Mouse (Mus musculus): ENCODE measurements at regions not wholly inside any gene's neighbourhood (a gene's known extent, or its start where the extent isn't known, plus 50 kb on each side); places are given as distances from the start of the nearest gene placed in this dataset.

DNA sequence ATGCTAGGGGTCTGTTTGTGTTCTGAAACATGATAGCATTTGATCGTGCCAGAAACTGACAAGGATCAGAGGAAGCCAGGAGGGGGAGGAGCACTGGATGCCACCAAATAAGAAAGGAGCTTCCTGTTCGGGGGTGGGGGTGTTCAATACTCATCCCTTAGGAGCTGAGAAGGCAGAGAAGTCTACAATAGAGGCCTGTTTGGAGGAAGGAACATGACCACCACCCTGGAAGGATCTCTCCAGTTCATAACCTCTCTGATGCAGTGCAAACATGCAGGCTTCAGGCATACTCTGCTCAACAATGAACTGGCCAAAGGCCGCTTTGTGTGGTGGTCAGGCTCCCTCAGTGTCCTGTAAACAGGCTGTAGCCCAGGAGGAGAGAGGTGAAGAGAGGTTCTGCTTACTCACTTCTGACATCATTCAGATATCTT lies 515.8 kb downstream of the Tshz3 start:
- DNase-seq (ENCODE audit: low spot score in 2 of 2) = no peak

DNA sequence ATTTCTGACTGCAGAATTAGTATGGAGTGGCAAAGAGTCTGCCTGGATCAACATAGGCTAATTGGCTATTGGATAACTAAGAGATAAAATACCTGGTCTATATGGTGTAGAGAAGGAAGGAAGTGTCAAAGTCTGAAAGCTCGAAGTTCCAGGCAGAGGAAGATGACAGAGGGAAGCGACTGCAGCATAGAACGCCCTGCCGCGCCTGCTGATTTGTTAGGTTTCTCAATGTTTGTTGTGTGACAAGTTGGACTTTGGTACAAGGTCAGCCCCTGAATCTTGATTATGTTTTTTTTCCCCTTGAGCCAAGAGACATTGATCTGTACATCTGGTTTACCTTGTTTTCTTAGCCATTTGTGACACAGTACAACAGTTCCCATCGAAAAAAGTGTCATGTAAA lies 517.6 kb downstream of the Tshz3 start:
- no peak for DNase-seq (ENCODE audit: low spot score in 2 of 2)

DNA sequence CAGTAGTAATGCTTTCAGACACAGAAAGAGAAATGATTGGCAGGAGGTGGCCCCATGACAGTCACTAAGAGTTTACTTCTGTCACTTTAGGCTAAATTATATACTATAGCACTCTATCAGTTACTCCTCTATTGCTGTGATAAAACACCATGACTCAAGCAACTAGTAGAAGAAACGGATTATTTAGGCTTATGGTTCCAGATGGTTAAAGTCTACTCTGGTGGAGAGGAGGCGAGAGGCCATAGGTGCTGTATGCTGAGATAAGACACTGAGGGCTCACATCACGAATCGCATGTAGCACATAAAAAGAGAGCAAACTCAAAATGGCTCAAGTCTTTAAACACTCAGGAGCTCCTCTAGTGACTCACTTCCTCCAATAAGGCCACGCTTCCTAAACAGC lies 522.6 kb downstream of the Tshz3 start:
- no peak for DNase-seq (ENCODE audit: low spot score in 2 of 2)

DNA sequence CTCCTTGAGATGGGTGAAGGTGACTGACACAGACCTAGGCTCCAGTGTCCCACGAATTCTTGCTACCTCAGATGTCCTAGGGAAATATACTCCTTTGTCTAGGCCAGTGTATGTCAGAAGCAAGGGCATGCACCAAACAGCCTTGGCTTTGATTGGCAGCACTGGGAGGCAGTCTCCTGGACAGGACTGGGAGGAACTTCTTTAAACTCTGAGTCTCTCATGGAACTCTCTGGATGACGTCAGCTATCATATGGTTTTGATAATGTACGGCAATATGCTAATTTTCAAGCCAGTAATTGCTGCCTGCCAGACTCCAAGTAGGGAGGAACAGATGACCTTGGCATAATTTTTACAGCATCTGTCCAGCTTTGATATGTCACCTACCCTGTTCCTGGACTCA lies 528.5 kb downstream of the Tshz3 start:
- DNase-seq (ENCODE audit: low spot score in 2 of 2) = no peak

DNA sequence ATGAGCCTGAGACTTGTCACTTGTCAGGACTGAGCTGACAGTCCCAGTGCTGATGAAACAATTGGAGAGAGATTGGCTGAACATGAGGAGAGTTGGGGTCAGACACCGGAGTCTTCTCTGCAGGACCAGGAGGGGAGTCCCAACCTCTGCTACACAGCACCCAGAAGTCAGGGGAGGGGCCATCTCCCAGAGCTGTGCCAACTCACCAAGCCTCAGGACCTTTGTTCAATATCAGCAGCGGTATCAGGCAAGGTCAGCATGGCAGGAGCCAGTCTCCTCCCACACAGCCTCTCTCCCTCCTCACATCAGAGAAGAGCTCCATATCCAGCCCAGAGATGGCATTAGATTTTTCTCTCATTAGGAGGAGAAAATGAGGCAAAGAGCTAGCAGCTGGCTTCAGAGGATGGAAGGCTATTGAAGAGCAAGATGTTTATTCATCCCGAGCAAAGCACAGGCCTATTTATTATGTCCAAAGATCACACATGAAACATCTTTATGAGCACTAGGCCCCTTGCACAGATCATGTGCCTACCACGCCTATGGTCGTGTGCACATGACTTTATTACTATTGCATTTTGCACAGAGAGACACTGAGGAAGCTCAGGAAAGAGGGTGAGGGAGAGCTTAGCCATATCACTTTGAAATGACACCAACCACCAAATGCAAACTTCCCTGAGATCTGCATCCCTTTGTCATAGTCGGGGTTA lies 532.9 kb downstream of the Tshz3 start:
- no peak for DNase-seq (ENCODE audit: low spot score in 2 of 2)

DNA sequence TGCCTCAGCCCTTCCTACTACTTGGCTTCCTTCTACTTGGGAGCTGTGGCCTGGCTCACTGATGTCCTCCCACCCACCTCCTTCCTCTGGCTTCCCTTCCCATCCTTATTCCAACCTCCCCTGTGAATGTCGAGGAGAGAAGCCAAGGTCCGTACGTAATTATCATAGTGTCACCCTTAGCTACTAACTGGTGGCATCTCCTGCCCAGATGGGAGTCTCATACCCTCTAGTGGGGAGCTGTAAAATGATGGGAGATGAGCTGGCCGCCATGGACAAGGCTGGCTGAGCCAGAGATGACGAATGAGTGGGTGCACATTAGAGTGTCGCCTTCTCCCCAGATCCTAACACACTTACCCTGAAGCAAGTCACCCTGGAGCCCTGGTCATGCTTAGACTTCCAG lies 532.6 kb downstream of the Zfp536 start:
- DNase-seq (ENCODE audit: low spot score in 2 of 2) = no peak

DNA sequence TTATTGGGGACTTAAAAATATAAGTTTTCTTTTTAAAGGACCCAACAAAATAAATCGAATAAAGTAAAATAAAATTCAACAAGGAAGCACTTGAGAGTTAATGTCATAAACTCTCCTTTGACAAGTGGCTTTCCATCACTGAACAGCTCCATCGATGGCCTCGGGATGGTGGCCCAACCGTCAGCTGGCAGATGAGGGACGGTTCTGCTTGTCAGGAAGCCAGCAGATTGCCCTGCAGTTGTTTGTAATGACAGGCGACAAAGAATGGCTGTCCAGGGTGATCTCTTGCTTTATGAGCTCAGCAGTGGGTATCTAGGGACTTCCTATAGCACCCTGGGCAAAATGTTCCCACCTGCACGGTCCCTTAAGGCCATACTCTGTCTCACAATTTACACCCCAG lies 531.7 kb downstream of the Zfp536 start:
- DNase-seq (ENCODE audit: low spot score in 2 of 2) = no peak

DNA sequence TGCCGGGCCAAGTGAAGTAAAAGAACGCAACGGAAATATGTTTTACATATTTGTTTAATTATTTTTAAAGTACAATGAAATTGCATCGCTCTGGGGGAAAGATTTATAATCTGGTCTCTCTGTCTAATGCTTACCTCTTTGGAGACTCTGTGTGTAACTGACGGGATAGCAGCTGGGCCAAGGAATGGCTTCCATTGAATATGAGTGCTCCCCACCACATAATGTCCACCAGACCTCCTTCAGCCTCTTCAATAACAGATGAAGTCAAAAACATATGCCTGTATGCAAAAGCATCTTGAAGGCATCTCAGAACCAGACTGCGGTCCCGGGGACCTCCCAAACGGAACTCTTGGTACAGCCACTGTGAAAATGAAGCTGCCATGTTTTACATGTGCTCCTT lies 531.0 kb downstream of the Zfp536 start:
- no peak for DNase-seq (ENCODE audit: low spot score in 2 of 2)

DNA sequence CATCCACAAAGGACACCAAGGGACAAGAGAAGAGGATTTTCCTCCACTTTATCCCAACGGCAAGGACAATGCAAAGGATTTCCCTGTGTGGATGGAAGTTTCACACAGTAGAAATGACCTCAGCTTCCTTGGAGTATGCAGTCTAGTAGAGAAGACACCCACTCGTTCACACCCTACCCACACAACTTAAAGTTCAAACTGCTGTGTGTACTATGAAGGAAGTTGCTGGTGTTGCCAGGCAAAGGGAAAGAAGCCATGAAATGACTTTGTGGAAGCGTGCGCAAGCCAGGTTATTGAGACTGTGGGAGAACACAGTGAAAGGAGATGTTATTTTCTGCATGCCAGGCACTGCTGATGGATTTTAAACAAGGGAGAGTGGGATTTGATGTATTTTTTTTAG lies 527.3 kb downstream of the Zfp536 start:
- DNase-seq (ENCODE audit: low spot score in 2 of 2) = peak; percentile 5 to 28

DNA sequence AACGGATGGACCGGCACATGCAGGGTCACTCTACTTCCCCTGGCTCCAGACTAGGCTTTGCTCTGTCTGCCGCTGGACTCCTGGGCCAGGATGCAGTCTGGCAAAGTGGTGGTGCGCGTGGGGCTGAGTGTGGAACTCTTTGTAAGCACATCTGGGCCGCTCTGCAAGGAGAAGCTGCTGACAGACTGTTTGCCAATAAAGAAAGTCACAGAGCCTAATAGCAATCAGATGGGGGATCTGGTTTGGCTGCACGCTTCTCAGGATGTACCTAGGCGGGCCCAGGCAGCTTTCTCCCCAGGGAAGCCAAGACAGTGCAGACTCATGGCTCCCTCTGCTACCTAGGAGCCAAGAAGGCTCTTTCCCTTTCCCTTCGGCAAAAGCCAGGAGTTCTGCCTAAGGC lies 519.0 kb downstream of the Zfp536 start:
- no peak for DNase-seq (ENCODE audit: low spot score in 2 of 2)

DNA sequence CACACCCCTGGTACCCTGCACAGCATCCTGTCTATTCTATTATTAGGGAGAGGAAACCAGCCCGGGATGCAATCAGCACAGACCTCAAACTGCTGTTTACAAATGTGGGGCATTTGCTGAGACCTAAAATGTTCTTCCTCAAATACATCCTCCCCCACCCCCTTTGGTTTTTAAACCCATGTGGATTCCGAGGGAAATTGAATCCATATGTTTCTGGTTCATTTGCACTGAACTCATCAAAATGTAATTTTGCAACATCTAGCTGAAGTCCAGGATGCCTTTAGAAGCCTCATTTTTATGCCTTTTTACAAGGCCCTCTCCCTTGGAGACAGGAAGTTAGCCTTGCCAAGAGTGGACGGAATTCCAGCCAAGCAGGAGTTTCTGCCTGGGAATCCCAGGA lies 517.6 kb downstream of the Zfp536 start:
- no peak for DNase-seq (ENCODE audit: low spot score in 2 of 2)

DNA sequence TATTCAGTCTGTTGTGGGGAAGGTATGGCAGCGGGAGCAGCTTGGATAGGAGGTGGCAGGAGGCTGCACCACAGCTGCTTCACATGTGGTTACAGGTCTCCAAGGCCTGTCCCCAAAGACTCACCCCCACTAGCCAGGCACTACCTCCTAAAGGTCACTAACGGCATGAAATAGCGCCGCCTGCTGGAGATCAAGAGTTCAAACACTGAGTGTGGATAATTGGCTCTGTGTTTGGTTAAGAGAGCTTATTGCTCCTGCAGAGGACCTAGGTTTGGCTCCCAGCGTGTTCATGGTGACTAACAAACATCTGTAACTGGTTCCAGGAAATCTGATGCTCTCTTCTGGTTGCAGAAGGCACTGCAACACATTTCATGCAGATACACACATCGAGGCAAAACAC lies 514.1 kb downstream of the Zfp536 start:
- DNase-seq (ENCODE audit: low spot score in 2 of 2) = no peak

DNA sequence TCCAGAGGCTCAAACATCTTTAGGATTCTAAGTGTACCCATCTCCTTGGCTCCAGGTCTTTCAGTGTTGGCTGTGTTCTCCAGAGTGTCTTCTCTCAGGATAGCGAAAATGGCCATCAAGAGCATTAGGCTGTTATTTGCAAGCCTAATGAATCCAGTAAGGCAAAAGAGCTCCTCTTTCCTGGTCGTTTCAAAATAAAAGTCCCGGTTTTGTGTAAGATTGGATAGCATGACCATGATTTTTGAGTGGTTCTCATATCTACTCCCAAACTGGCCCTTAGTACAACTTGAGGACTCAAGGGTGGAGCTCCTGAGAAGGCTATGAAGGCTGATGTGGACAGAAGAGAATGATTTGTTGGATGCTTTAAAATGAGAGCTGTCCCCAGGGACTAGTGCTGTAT lies 510.6 kb downstream of the Zfp536 start:
- no peak for DNase-seq (ENCODE audit: low spot score in 2 of 2)

DNA sequence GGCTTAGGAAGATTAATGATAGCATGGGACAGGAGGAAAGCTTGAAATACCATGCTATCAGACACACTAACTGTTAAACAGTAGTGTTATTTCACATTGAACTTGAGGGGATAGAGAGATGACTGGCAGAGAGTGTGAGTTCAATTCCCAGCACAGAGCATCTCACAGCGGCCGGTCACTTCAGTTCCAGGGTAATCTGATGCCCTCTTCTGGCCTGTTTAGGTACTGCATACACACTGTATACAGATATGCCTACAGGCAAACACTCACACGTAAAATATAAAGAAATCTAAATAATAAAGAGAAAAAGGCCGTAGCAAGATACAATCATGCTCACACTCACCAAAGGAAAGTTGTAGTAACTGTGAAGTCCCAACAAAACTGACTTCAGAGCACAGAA lies 506.0 kb downstream of the Zfp536 start:
- no peak for DNase-seq (ENCODE audit: low spot score in 2 of 2)

DNA sequence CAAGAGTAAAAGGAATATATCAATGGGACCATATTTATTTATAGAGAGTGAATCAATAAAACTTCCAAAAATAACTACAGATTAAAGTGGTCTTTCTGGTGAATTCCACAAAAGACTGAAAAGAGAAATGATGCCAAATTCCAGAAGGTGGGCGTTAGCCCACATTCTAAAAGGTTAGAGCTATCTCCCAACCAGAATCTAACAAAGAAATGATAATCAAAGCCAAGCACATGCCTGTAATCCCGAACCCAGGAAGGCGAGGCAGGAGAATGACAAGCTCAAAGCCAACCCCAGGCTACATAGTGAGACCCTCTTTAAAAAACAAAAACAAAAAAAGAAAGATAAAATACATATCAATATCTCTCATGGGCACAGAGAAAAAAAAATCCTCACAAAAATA lies 502.6 kb downstream of the Zfp536 start:
- DNase-seq (ENCODE audit: low spot score in 2 of 2) = no peak

DNA sequence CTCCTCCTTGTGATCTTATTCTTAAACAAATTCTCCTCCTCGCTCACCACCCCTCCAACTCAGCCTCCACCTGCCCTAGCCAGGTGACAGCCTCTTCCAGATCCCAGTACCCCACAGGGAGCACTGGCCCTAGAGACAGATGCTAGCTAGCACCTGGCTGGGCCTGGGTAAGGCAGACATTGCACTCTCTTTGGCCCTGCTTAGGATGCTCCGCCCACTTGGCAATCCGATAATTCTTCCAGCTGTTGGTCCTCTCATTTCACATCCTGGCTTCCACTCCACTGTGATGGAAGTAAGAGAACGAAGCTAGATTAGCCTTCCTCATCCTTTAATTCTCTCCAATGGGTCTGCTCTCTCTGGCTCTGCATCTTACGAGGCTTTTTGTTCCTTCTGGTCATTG lies 483.4 kb downstream of the Zfp536 start:
- DNase-seq (ENCODE audit: low spot score in 2 of 2) = no peak

DNA sequence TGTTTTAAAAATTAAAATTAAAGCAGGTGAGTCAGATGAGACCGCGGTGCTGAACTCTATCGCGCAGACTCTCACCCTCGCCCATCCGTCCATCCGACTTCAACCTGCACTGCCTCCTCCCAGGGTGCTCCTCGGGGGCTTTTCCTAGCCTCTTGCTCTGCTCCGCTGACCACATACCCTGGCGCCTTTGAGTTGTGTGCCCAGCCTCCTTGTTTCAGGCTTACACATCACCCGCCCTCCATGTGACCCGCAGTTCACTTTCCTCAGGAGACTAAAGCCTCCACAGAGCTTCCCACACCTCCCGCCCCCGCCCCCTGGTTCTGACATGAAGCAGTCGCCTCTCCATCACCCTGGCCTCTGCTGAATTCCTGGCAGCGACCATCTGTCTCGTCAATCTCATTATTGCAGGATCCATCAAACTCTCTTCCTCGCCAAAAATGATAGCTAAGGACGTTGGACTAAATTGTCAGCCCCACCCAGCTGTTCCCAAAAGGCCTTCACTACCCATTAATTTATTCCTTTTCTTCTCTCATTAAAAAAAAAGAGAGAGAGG lies 482.9 kb downstream of the Zfp536 start:
- DNase-seq (ENCODE audit: low spot score in 2 of 2) = no peak

DNA sequence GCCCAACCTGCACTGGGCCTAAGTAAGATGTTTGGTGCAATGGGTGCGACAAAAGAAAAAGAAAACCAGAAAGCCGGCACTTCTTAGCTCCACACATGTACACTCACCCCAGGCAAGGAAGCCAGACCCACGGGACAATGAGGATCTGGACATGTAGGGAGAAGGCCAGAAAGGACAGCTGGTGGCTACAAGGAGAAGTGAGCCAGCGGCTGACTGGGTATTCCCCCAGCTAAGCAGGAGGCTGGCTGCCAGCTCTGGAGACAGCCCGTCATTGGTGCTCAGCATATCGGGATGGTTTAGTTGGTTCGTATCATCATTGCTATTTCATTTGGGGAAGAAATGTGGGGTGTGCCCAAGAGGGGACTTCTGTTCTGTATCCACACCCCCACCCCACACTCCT lies 481.7 kb downstream of the Zfp536 start:
- DNase-seq (ENCODE audit: low spot score in 2 of 2) = no peak

DNA sequence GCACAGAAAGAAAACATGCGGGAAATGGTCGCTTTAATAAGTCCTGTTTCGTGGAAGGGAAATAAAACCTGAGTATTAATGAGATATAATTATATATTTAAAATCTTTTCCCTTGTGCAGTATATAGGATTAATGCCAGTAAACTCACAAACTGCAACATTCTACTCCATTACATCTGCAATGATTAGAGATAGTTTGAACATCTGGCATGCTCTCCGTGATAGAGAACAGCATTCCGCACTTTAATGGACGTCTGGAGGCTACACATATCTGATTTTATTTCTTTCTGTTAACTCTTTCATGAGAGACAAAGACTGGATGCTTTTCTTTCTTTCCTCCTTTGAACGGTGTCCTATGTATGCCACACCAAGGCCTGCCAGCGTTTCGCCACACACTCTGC lies 480.9 kb downstream of the Zfp536 start:
- no peak for DNase-seq (ENCODE audit: low spot score in 2 of 2)

DNA sequence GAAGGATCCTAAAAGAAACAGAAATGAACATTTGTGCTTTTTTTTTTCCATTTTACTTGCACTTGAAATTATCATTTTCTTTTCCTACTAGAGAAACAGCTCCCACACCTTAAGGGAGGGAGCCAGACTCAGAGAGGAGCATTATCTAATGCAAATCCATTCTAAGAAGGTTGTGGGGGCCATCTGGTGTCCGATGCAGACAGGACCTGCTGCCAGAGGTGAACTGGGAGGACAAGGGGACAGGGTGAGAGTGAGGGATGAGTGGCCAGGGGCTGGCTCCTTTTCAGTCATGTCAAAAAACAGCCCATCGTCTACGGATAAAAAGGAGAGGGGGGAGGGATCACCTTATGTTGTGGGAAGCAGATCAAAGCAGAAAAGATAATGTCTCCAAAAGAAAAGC lies 474.6 kb downstream of the Zfp536 start:
- DNase-seq (ENCODE audit: low spot score in 2 of 2) = no peak

DNA sequence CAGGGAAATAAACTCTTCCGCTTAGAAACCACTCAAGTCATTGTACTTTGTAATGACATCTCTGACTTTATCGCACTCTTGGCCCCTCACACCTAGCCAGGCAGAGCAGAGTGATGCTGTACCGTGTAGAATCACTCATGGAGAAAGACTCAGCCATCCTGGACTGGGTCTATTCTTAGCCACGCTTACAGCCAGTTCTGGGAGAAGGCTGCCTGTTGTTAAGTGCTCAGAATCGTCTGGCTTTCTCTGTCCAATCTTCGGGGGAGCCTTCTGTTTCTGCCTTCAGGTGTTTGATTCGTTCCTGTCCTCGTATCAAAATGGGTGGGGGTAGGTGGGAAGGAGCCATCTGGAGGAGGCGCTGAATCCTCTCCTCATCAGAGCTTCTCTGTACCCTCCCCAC lies 468.0 kb downstream of the Zfp536 start:
- peak in 1 of 2 experiments; percentile 4 for DNase-seq (ENCODE audit: low spot score in 2 of 2)

DNA sequence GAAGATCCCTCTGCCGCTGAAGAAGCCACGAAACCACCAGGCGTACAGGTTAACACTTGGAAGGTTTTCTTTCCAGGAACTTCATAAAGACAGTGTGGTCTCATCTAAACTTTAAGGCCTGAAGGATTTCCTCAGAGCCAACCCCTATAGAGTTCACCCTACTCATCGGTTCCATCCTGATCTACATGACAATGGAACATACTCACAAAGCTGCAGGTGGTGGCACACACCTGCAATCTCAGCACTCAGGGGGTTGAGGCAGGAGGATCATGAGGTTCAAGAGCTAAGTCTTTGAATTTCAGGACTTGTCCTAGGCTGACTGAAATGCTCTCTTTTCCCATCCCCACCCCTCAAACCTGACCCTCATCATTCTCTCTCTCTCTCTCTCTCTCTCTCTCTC lies 466.2 kb downstream of the Zfp536 start:
- no peak for DNase-seq (ENCODE audit: low spot score in 2 of 2)

DNA sequence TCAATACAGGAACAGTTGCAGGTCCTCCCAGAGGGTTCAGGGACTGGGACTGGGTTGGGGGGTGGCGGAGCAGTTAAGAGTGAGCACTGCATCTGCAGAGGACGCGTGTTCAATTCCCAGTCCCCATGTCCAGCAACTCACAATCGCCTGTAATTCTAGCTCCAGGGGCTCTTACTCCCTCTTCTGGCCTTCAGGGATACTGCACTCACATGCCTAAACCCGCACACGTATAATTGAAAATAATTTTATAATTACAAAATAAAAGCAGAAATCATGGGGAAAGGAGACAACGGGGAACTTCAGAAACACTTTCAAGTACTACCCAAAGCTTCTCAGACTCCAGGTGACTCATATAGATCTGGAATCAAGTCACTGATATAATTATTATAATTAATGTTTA lies 448.8 kb downstream of the Zfp536 start:
- no peak for DNase-seq (ENCODE audit: low spot score in 2 of 2)

DNA sequence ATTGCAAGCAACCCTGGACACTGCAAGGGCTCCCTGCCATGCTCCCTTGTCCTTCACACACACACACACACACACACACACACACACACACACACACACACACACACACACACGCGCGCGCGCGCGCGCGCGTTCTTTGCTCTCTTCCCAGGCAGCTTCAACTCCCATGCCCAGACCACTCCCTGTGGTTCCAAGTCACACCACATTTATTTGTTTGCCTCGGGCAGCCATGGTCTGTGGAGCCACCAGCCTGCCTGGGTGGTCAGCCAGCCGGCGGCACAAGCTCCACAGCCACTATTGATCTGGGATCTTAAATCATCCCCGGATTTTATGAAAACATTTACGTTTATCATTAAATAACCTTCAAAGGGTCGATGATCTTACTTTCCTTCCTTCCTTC lies 440.0 kb downstream of the Zfp536 start:
- DNase-seq (ENCODE audit: low spot score in 2 of 2) = no peak
